Mouse (Mus musculus): ENCODE measurements at regions not wholly inside any gene's neighbourhood (a gene's known extent, or its start where the extent isn't known, plus 50 kb on each side); places are given as distances from the start of the nearest gene placed in this dataset.
A peak's percentile ranks its signal among the peaks of the same experiment; 100 is the strongest.

GRCm38 (mm10) chr7:111337053-111337452, 254.2 kb upstream of the Eif4g2 start:
- DNase-seq (ENCODE audit: low spot score in 2 of 2): no peak

- DNase-seq (ENCODE audit: low spot score in 2 of 2): peak in 1 of 2 experiments; percentile 31
Measured at GRCm38 (mm10) chr7:111322901-111323300, 240.1 kb upstream of the Eif4g2 start.

- DNase-seq (ENCODE audit: low spot score in 2 of 2): no peak
Measured at GRCm38 (mm10) chr7:111319917-111320316, 237.1 kb upstream of the Eif4g2 start.

GRCm38 (mm10) chr7:111316479-111316990, 233.7 kb upstream of the Eif4g2 start:
- no peak for DNase-seq (ENCODE audit: low spot score in 2 of 2)

GRCm38 (mm10) chr7:111313921-111314320, 231.1 kb upstream of the Eif4g2 start:
- no peak for DNase-seq (ENCODE audit: low spot score in 2 of 2)

- no peak for DNase-seq (ENCODE audit: low spot score in 2 of 2)
Measured at GRCm38 (mm10) chr7:111305196-111305595, 222.4 kb upstream of the Eif4g2 start.

- peak; percentile 27 for DNase-seq (ENCODE audit: low spot score in 2 of 2)
Measured at GRCm38 (mm10) chr7:111301791-111302488, 219.1 kb upstream of the Eif4g2 start.

GRCm38 (mm10) chr7:111297174-111297902, 214.5 kb upstream of the Eif4g2 start:
- peak; percentile 15 to 25 for DNase-seq (ENCODE audit: low spot score in 2 of 2)

- no peak for DNase-seq (ENCODE audit: low spot score in 2 of 2)
Measured at GRCm38 (mm10) chr7:111283411-111283955, 200.7 kb upstream of the Eif4g2 start.

- DNase-seq (ENCODE audit: low spot score in 2 of 2): no peak
Measured at GRCm38 (mm10) chr7:111282314-111282713, 199.5 kb upstream of the Eif4g2 start.

GRCm38 (mm10) chr7:111277703-111278102, 194.9 kb upstream of the Eif4g2 start:
- no peak for DNase-seq (ENCODE audit: low spot score in 2 of 2)

GRCm38 (mm10) chr7:111273839-111274238, 191.0 kb upstream of the Eif4g2 start:
- DNase-seq (ENCODE audit: low spot score in 2 of 2): no peak

GRCm38 (mm10) chr7:111270874-111271273, 188.0 kb upstream of the Eif4g2 start:
- DNase-seq (ENCODE audit: low spot score in 2 of 2): no peak

GRCm38 (mm10) chr7:111268197-111268596, 185.4 kb upstream of the Eif4g2 start:
- DNase-seq (ENCODE audit: low spot score in 2 of 2): no peak

- DNase-seq (ENCODE audit: low spot score in 2 of 2): no peak
Measured at GRCm38 (mm10) chr7:111263302-111263701, 180.5 kb upstream of the Eif4g2 start.

- DNase-seq (ENCODE audit: low spot score in 2 of 2): no peak
Measured at GRCm38 (mm10) chr7:111259630-111260574, 177.1 kb upstream of the Eif4g2 start.

GRCm38 (mm10) chr7:111257842-111258241, 175.0 kb upstream of the Eif4g2 start:
- no peak for DNase-seq (ENCODE audit: low spot score in 2 of 2)

GRCm38 (mm10) chr7:111256199-111256598, 173.4 kb upstream of the Eif4g2 start:
- DNase-seq (ENCODE audit: low spot score in 2 of 2): no peak

GRCm38 (mm10) chr7:111249606-111250005, 166.8 kb upstream of the Eif4g2 start:
- peak; percentile 57 to 78 for DNase-seq (ENCODE audit: low spot score in 2 of 2)

GRCm38 (mm10) chr7:111245488-111245887, 162.7 kb upstream of the Eif4g2 start:
- no peak for DNase-seq (ENCODE audit: low spot score in 2 of 2)

- DNase-seq (ENCODE audit: low spot score in 2 of 2): no peak
Measured at GRCm38 (mm10) chr7:111245067-111245466, 162.2 kb upstream of the Eif4g2 start.

- DNase-seq (ENCODE audit: low spot score in 2 of 2): no peak
Measured at GRCm38 (mm10) chr7:111243831-111244230, 161.0 kb upstream of the Eif4g2 start.

Measured in frontal cortex, postnatal 14 days (tissue).